25 mouse cellular contexts compared by ENCODE assay signal in genomic region chr10:25120871-25121554, GRCm38 (mm10).
A peak's percentile ranks its signal among the peaks of the same experiment; 100 is the strongest.
DNase-seq lines count a peak whose midpoint lies in the region; ATAC-seq lines count a peak whose summit lies in the region.
"Had no signal": no experiment of that assay in that cellular context is flagged by ENCODE, and none has a peak within 500 bp of the region (broad histone marks: within the 10 kb centered on the region; RNA-seq: fewer than 3 reads in every experiment).

No protein-coding gene starts in this region.

- DNase-seq in heart, embryonic 10.5 days (ENCODE audit: low spot score) = peak; percentile 57
- no peak for DNase-seq in heart, adult 9 months (ENCODE audit: low spot score in 2 of 2)
- DNase-seq in cerebellum, adult 18-20 months = peak; percentile 84 to 93
- DNase-seq in cerebellum, adult 9-11 months = peak; percentile 93
- DNase-seq in cerebellum, postnatal 36 days = peak; percentile 77 to 86
- no peak for DNase-seq in left cerebral cortex, adult 9 months (ENCODE audit: low spot score in 2 of 2)
- DNase-seq in ovary, adult 18-20 months (ENCODE audit: low spot score) = no peak
- DNase-seq: adrenal gland, adult 2 months; adrenal gland, postnatal 25 days; embryo, embryonic 11 days; gastrocnemius, postnatal 10 days; heart, postnatal 14 days; kidney, adult 18-20 months had no signal

- ATAC-seq in kidney, embryonic 14.5 days (ENCODE audit: low FRiP score, low TSS enrichment) = no peak
- ATAC-seq: forebrain, embryonic 16.5 days; intestine, embryonic 15.5 days had no signal

- H3K4me3 ChIP-seq in heart, embryonic 10.5 days = no peak overlapping the region
- no peak overlapping the region for H3K4me3 ChIP-seq in kidney, embryonic 14.5 days (ENCODE audit: low read length)
- H3K4me3 ChIP-seq: embryonic facial prominence, embryonic 15.5 days; erythroblast, embryonic 14.5 days; forebrain, embryonic 10.5 days; heart, embryonic 15.5 days; hindbrain, embryonic 10.5 days; intestine, embryonic 15.5 days; kidney, embryonic 15.5 days had no signal

- H3K9me3 ChIP-seq in heart, embryonic 10.5 days = no peaks in the 10 kb centered on the region
- H3K9me3 ChIP-seq in kidney, embryonic 14.5 days (ENCODE audit: control insufficient read depth, low read length) = no peaks in the 10 kb centered on the region
- H3K9me3 ChIP-seq: embryonic facial prominence, embryonic 15.5 days; forebrain, embryonic 10.5 days; heart, embryonic 15.5 days; hindbrain, embryonic 10.5 days; intestine, embryonic 15.5 days; kidney, embryonic 15.5 days had no signal

- 81% methylated on average over 5 of the region's 5 CpGs for WGBS in heart, embryonic 10.5 days
- WGBS in kidney, embryonic 14.5 days = 88% methylated on average over 5 of the region's 5 CpGs

- no peak overlapping the region for H3K27ac ChIP-seq in heart, embryonic 10.5 days
- no peak overlapping the region for H3K27ac ChIP-seq in kidney, embryonic 14.5 days (ENCODE audit: low read depth, low read length)
- H3K27ac ChIP-seq: embryonic facial prominence, embryonic 15.5 days; forebrain, embryonic 10.5 days; heart, embryonic 15.5 days; hindbrain, embryonic 10.5 days; hindbrain, embryonic 14.5 days; intestine, embryonic 15.5 days; kidney, embryonic 15.5 days had no signal

- no peak overlapping the region for H3K4me2 ChIP-seq in kidney, embryonic 14.5 days (replicated peaks; ENCODE audit: low read depth, low read length)
- H3K4me2 ChIP-seq: embryonic facial prominence, embryonic 15.5 days; heart, embryonic 11.5 days; heart, embryonic 15.5 days; hindbrain, embryonic 14.5 days; intestine, embryonic 15.5 days; kidney, embryonic 15.5 days had no signal

- no peaks in the 10 kb centered on the region for H3K27me3 ChIP-seq in heart, embryonic 10.5 days (ENCODE audit: insufficient read depth, poor library complexity, severe bottlenecking)
- no peaks in the 10 kb centered on the region for H3K27me3 ChIP-seq in kidney, embryonic 14.5 days (ENCODE audit: control insufficient read depth, insufficient read depth, low read length)
- H3K27me3 ChIP-seq: CH12.LX; embryonic facial prominence, embryonic 15.5 days; heart, embryonic 15.5 days; intestine, embryonic 15.5 days; kidney, embryonic 15.5 days had no signal

- no peak overlapping the region for H3K9ac ChIP-seq in kidney, embryonic 14.5 days (ENCODE audit: low read depth, low read length)
- H3K9ac ChIP-seq: embryonic facial prominence, embryonic 15.5 days; heart, embryonic 15.5 days; hindbrain, embryonic 14.5 days; intestine, embryonic 15.5 days; kidney, embryonic 15.5 days had no signal

- H3K36me3 ChIP-seq in heart, embryonic 10.5 days = no peaks in the 10 kb centered on the region
- H3K36me3 ChIP-seq in kidney, embryonic 14.5 days (ENCODE audit: control insufficient read depth, insufficient read depth, low read length) = no peaks in the 10 kb centered on the region
- H3K36me3 ChIP-seq: embryonic facial prominence, embryonic 15.5 days; forebrain, embryonic 10.5 days; heart, embryonic 15.5 days; hindbrain, embryonic 10.5 days; intestine, embryonic 15.5 days; kidney, embryonic 15.5 days had no signal

- peaks cover 9% of the 10 kb centered on the region for H3K4me1 ChIP-seq in heart, embryonic 10.5 days
- no peaks in the 10 kb centered on the region for H3K4me1 ChIP-seq in kidney, embryonic 14.5 days (ENCODE audit: control insufficient read depth, insufficient read depth, low read length)
- H3K4me1 ChIP-seq: embryonic facial prominence, embryonic 15.5 days; intestine, embryonic 15.5 days; kidney, embryonic 15.5 days had no signal

Comparison
In these comparisons a context has a peak if more than half of its experiments do, and no peak if none do; other contexts are left out.
1. DNase-seq: peak in heart, embryonic 10.5 days (single experiment), cerebellum, adult 18-20 months (2 of 2), cerebellum, adult 9-11 months (single experiment) and cerebellum, postnatal 36 days (2 of 2); none in heart, adult 9 months (0 of 2), left cerebral cortex, adult 9 months (0 of 2) and ovary, adult 18-20 months (single experiment).